Mouse (Mus musculus) megakaryocyte, adult 5-6 weeks (primary cell): Measurements from ENCODE around the gene Defb45. TPM values are rescaled to one million over a fixed set of nuclear protein-coding genes. Genes with fewer than 3 reads are reported as not detected.
A peak's percentile ranks its signal among the peaks of the same experiment; 100 is the strongest.

ENCODE experiments used
- ATAC-seq: 2 replicates; pipeline ENCODE4 v1.8.0; 2016; ENCODE audit warnings: mild to moderate bottlenecking, inconsistent platforms; ENCODE audit not compliant: poor library complexity, severe bottlenecking
- total RNA-seq, 2 experiments: library from RNA; stranded (forward) in 1 of 2; stranded (reverse) in 1 of 2; fragments of 153-499, 151-499 nt in 1 of 2; fragments of 221-1000, 200-1000 nt in 1 of 2; gene quantifications; 2 replicates each; pipeline versions ENCODE4 v1.2.3 to v1.2.4; 2015 to 2017

Defb45 gene
- total RNA-seq (2015) (not detected in 2 replicates), total RNA-seq (2017) (not detected in 2 replicates)

- ATAC-seq: no peak
Measured at GRCm38 (mm10) chr2:152599299-152599698, at the start of gene Defb45. Gene Defb45, minus strand, starts transcription at chr2:152599399.

- ATAC-seq: no peak
Measured at GRCm38 (mm10) chr2:152639406-152640113, 40.4 kb upstream of the Defb45 start.

- no peak for ATAC-seq
Measured at GRCm38 (mm10) chr2:152638865-152639264, 39.7 kb upstream of the Defb45 start.

GRCm38 (mm10) chr2:152637381-152637780, 38.2 kb upstream of the Defb45 start:
- no peak for ATAC-seq

GRCm38 (mm10) chr2:152637006-152637322, 37.8 kb upstream of the Defb45 start:
- no peak for ATAC-seq

GRCm38 (mm10) chr2:152636246-152637005, 37.2 kb upstream of the Defb45 start:
- ATAC-seq: no peak

GRCm38 (mm10) chr2:152634311-152634710, 35.1 kb upstream of the Defb45 start:
- ATAC-seq: no peak

GRCm38 (mm10) chr2:152633334-152633733, 34.1 kb upstream of the Defb45 start:
- no peak for ATAC-seq

- ATAC-seq: no peak
Measured at GRCm38 (mm10) chr2:152629904-152630303, 30.7 kb upstream of the Defb45 start.

GRCm38 (mm10) chr2:152629239-152629638, 30.0 kb upstream of the Defb45 start:
- no peak for ATAC-seq

- ATAC-seq: no peak
Measured at GRCm38 (mm10) chr2:152628066-152628465, 28.9 kb upstream of the Defb45 start.

GRCm38 (mm10) chr2:152626774-152627591, 27.8 kb upstream of the Defb45 start, which contains the start of gene Rem1:
Gene Rem1, plus strand, starts transcription at chr2:152626951.
- peak; percentile 45; the same call in 1 of the 2 replicates for ATAC-seq

GRCm38 (mm10) chr2:152625256-152625655, 26.1 kb upstream of the Defb45 start:
- ATAC-seq: no peak

- ATAC-seq: no peak
Measured at GRCm38 (mm10) chr2:152624566-152624965, 25.4 kb upstream of the Defb45 start.

- ATAC-seq: no peak
Measured at GRCm38 (mm10) chr2:152622953-152623352, 23.8 kb upstream of the Defb45 start, which contains the start of gene Defb25. Gene Defb25, minus strand, starts transcription at chr2:152623053.

GRCm38 (mm10) chr2:152622151-152622550, 23.0 kb upstream of the Defb45 start:
- no peak for ATAC-seq

- peak; percentile 92 for ATAC-seq
Measured at GRCm38 (mm10) chr2:152620367-152621134, 21.4 kb upstream of the Defb45 start.

- no peak for ATAC-seq
Measured at GRCm38 (mm10) chr2:152617374-152617773, 18.2 kb upstream of the Defb45 start.

GRCm38 (mm10) chr2:152616470-152616869, 17.3 kb upstream of the Defb45 start:
- no peak for ATAC-seq

- ATAC-seq: peak; percentile 86
Measured at GRCm38 (mm10) chr2:152615563-152615962, 16.4 kb upstream of the Defb45 start.
